Mouse (Mus musculus) neural tube, embryonic 12.5 days (tissue): ENCODE measurements around the gene Soga1. TPM values are rescaled to one million over a fixed set of nuclear protein-coding genes. Genes with fewer than 3 reads are reported as not detected.

ENCODE experiments used
- ATAC-seq: fragments of 200-750 bp; cut with Nextera tagmentation; 2 replicates; pipeline ENCODE4 v1.8.0; 2017; ENCODE audit warnings: low read depth, mild to moderate bottlenecking, moderate TSS enrichment, moderate library complexity; ENCODE audit not compliant: low FRiP score
- H3K27ac ChIP-seq: fragments of 300-500 bp; sonication (generic); 2 replicates; pipeline ENCODE4 v1.5.1; 2016
- H3K27me3 ChIP-seq: fragments of 300-500 bp; sonication (generic); replicated peaks from 2 replicates; pipeline ENCODE4 v1.6.1; 2016; ENCODE audit warnings: mild to moderate bottlenecking
- H3K36me3 ChIP-seq: fragments of 300-500 bp; sonication (generic); 2 replicates; pipeline ENCODE4 v1.6.1; 2016; ENCODE audit warnings: mild to moderate bottlenecking
- H3K4me1 ChIP-seq: fragments of 300-500 bp; sonication (generic); 2 replicates; pipeline ENCODE4 v1.6.1; 2016
- H3K4me2 ChIP-seq: fragments of 300-500 bp; sonication (generic); replicated peaks from 2 replicates; pipeline ENCODE4 v1.6.1; 2016; ENCODE audit warnings: mild to moderate bottlenecking
- H3K4me3 ChIP-seq: fragments of 300-500 bp; sonication (generic); 2 replicates; pipeline ENCODE4 v1.5.1; 2016
- H3K9ac ChIP-seq: fragments of 300-500 bp; sonication (generic); 2 replicates; pipeline ENCODE4 v1.6.1; 2016; ENCODE audit warnings: mild to moderate bottlenecking
- H3K9me3 ChIP-seq: fragments of 300-500 bp; sonication (generic); 2 replicates; pipeline ENCODE4 v1.6.1; 2016; ENCODE audit warnings: mild to moderate bottlenecking
- WGBS: fragments of 180-500 bp; shearing (Covaris S2); methylation state at CpG from one replicate; pipeline ENCODE4 v1.1.7; 2016; 5-methylcytosine and 5-hydroxymethylcytosine counted together
- polyA plus RNA-seq: library from polyadenylated mRNA; unstranded; fragments of >200 nt; fragmentation: Nextera tagmentation; extraction: Ambion mirVana; gene quantifications from 2 replicates; pipeline ENCODE4 v1.2.1, GENCODE M21; 2016

Gene Soga1
- polyA plus RNA-seq, 1 experiment from 2014 or later: 6.1 TPM

- Histone ChIP-seq H3K9me3 (no peaks in the 10 kb centered on the region), H3K4me1 (peaks cover 25% of the 10 kb centered on the region), H3K27me3 (no peaks in the 10 kb centered on the region), H3K4me2 (no peak overlapping the region), H3K27ac (no peak overlapping the region), H3K9ac (no peak overlapping the region), H3K4me3 (no peak overlapping the region), H3K36me3 (peaks cover 49% of the 10 kb centered on the region)
- 86% methylated on average over 4 of the region's 4 CpGs for WGBS
- ATAC-seq: no peak
Measured at GRCm38 (mm10) chr2:157057758-157058157, 21.3 kb downstream of the Soga1 start.

GRCm38 (mm10) chr2:157057186-157057585, 21.9 kb downstream of the Soga1 start:
- Histone ChIP-seq H3K36me3 (peaks cover 54% of the 10 kb centered on the region), H3K4me3 (no peak overlapping the region), H3K4me2 (no peak overlapping the region), H3K27me3 (no peaks in the 10 kb centered on the region), H3K9me3 (no peaks in the 10 kb centered on the region), H3K4me1 (peaks cover 21% of the 10 kb centered on the region), H3K9ac (no peak overlapping the region), H3K27ac (no peak overlapping the region)
- ATAC-seq: no peak
- 91% methylated on average over 3 of the region's 3 CpGs for WGBS

- ATAC-seq: no peak
- H3K27ac ChIP-seq: no peak overlapping the region
- no peak overlapping the region for H3K4me3 ChIP-seq
Measured at GRCm38 (mm10) chr2:157055721-157056120, 23.3 kb downstream of the Soga1 start.

GRCm38 (mm10) chr2:157054816-157055215, 24.2 kb downstream of the Soga1 start:
- ATAC-seq: no peak
- Histone ChIP-seq H3K9ac (no peak overlapping the region), H3K27me3 (no peaks in the 10 kb centered on the region), H3K36me3 (peaks cover 66% of the 10 kb centered on the region), H3K4me2 (no peak overlapping the region), H3K9me3 (no peaks in the 10 kb centered on the region), H3K4me3 (no peak overlapping the region), H3K27ac (no peak overlapping the region), H3K4me1 (peaks cover 35% of the 10 kb centered on the region)
- WGBS: 79% methylated on average over 5 of the region's 5 CpGs

More at GRCm38 (mm10) chr2:157055721-157056120, 23.3 kb downstream of the Soga1 start:
- Histone ChIP-seq H3K36me3 (peaks cover 67% of the 10 kb centered on the region), H3K9ac (no peak overlapping the region), H3K9me3 (no peaks in the 10 kb centered on the region), H3K4me1 (peaks cover 26% of the 10 kb centered on the region), H3K27me3 (no peaks in the 10 kb centered on the region), H3K4me2 (no peak overlapping the region)
- WGBS: 90% methylated on average over 6 of the region's 6 CpGs

GRCm38 (mm10) chr2:157054297-157054696, 24.8 kb downstream of the Soga1 start:
- no peak overlapping the region for H3K4me3 ChIP-seq
- H3K4me1 ChIP-seq: peaks cover 38% of the 10 kb centered on the region
- no peak overlapping the region for H3K27ac ChIP-seq
- no peak overlapping the region for H3K9ac ChIP-seq
- H3K4me2 ChIP-seq: no peak overlapping the region
- no peaks in the 10 kb centered on the region for H3K9me3 ChIP-seq
- H3K36me3 ChIP-seq: peaks cover 61% of the 10 kb centered on the region
- no peaks in the 10 kb centered on the region for H3K27me3 ChIP-seq
- no peak for ATAC-seq
- 93% methylated on average over 8 of the region's 8 CpGs for WGBS

GRCm38 (mm10) chr2:157053787-157054186, 25.3 kb downstream of the Soga1 start:
- no peak overlapping the region for H3K27ac ChIP-seq
- peaks cover 36% of the 10 kb centered on the region for H3K4me1 ChIP-seq
- 76% methylated on average over 4 of the region's 4 CpGs for WGBS
- peaks cover 59% of the 10 kb centered on the region for H3K36me3 ChIP-seq
- H3K27me3 ChIP-seq: no peaks in the 10 kb centered on the region
- ATAC-seq: no peak
- H3K4me3 ChIP-seq: no peak overlapping the region
- H3K4me2 ChIP-seq: no peak overlapping the region
- no peak overlapping the region for H3K9ac ChIP-seq
- no peaks in the 10 kb centered on the region for H3K9me3 ChIP-seq

- Histone ChIP-seq H3K27me3 (no peaks in the 10 kb centered on the region), H3K4me2 (no peak overlapping the region), H3K36me3 (peaks cover 64% of the 10 kb centered on the region), H3K4me1 (peaks cover 34% of the 10 kb centered on the region), H3K9ac (no peak overlapping the region), H3K9me3 (no peaks in the 10 kb centered on the region), H3K27ac (no peak overlapping the region), H3K4me3 (no peak overlapping the region)
- no peak for ATAC-seq
- 94% methylated on average over 5 of the region's 5 CpGs for WGBS
Measured at GRCm38 (mm10) chr2:157053124-157053523, 25.9 kb downstream of the Soga1 start.

GRCm38 (mm10) chr2:157052448-157052847, 26.6 kb downstream of the Soga1 start:
- H3K4me3 ChIP-seq: no peak overlapping the region
- H3K27me3 ChIP-seq: no peaks in the 10 kb centered on the region
- H3K4me2 ChIP-seq: no peak overlapping the region
- WGBS: 82% methylated on average over 8 of the region's 8 CpGs
- peaks cover 28% of the 10 kb centered on the region; the same call in 1 of the 2 replicates for H3K4me1 ChIP-seq
- no peak overlapping the region for H3K9ac ChIP-seq
- H3K27ac ChIP-seq: no peak overlapping the region
- H3K9me3 ChIP-seq: no peaks in the 10 kb centered on the region
- no peak for ATAC-seq
- peaks cover 61% of the 10 kb centered on the region for H3K36me3 ChIP-seq

GRCm38 (mm10) chr2:157049831-157050243, 29.2 kb downstream of the Soga1 start:
- ATAC-seq: peak; percentile 90
- H3K4me1 ChIP-seq: peaks cover 27% of the 10 kb centered on the region; the same call in 1 of the 2 replicates
- 46% methylated on average over 8 of the region's 8 CpGs for WGBS
- 0 out of 2 replicates have a peak overlapping the region, but pooled peaks have one; percentile 38 for H3K9ac ChIP-seq
- no peak overlapping the region for H3K4me3 ChIP-seq
- H3K27me3 ChIP-seq: no peaks in the 10 kb centered on the region
- peaks cover 4% of the 10 kb centered on the region; the same call in 1 of the 2 replicates for H3K9me3 ChIP-seq
- peak overlapping the region; percentile 6 for H3K4me2 ChIP-seq
- peaks cover 70% of the 10 kb centered on the region for H3K36me3 ChIP-seq
- peak overlapping the region; percentile 63 for H3K27ac ChIP-seq

- 91% methylated on average over 13 of the region's 13 CpGs for WGBS
- H3K9ac ChIP-seq: no peak overlapping the region
Measured at GRCm38 (mm10) chr2:157048395-157049181, 30.5 kb downstream of the Soga1 start.

GRCm38 (mm10) chr2:157046956-157047355, 32.1 kb downstream of the Soga1 start:
- Histone ChIP-seq H3K4me2 (no peak overlapping the region), H3K9me3 (peaks cover 4% of the 10 kb centered on the region; the same call in 1 of the 2 replicates), H3K36me3 (peaks cover 55% of the 10 kb centered on the region), H3K27ac (no peak overlapping the region), H3K27me3 (no peaks in the 10 kb centered on the region), H3K4me1 (peaks cover 27% of the 10 kb centered on the region; the same call in 1 of the 2 replicates), H3K9ac (no peak overlapping the region), H3K4me3 (no peak overlapping the region)
- no peak for ATAC-seq
- 94% methylated on average over 5 of the region's 5 CpGs for WGBS

More at GRCm38 (mm10) chr2:157048395-157049181, 30.5 kb downstream of the Soga1 start:
- Histone ChIP-seq H3K4me2 (no peak overlapping the region), H3K27me3 (no peaks in the 10 kb centered on the region), H3K4me1 (peaks cover 27% of the 10 kb centered on the region; the same call in 1 of the 2 replicates), H3K9me3 (peaks cover 4% of the 10 kb centered on the region; the same call in 1 of the 2 replicates), H3K27ac (no peak overlapping the region), H3K36me3 (peaks cover 69% of the 10 kb centered on the region), H3K4me3 (no peak overlapping the region)
- ATAC-seq: no peak

- Histone ChIP-seq H3K36me3 (peaks cover 56% of the 10 kb centered on the region), H3K4me1 (peaks cover 24% of the 10 kb centered on the region; the same call in 1 of the 2 replicates), H3K27me3 (no peaks in the 10 kb centered on the region), H3K4me2 (no peak overlapping the region), H3K9ac (no peak overlapping the region), H3K27ac (no peak overlapping the region), H3K9me3 (peaks cover 4% of the 10 kb centered on the region; the same call in 1 of the 2 replicates), H3K4me3 (no peak overlapping the region)
- WGBS: 91% methylated on average over 2 of the region's 2 CpGs
- no peak for ATAC-seq
Measured at GRCm38 (mm10) chr2:157045932-157046331, 33.1 kb downstream of the Soga1 start.
